Mouse (Mus musculus): ENCODE results near the gene Neurl1b. TPM values are rescaled to one million over a fixed set of nuclear protein-coding genes. Genes with fewer than 3 reads are reported as not detected.
A peak's percentile ranks its signal among the peaks of the same experiment; 100 is the strongest.

Neurl1b gene
- polyA plus RNA-seq, 1 experiment from 2014 or later, result 2.3 TPM

DNA sequence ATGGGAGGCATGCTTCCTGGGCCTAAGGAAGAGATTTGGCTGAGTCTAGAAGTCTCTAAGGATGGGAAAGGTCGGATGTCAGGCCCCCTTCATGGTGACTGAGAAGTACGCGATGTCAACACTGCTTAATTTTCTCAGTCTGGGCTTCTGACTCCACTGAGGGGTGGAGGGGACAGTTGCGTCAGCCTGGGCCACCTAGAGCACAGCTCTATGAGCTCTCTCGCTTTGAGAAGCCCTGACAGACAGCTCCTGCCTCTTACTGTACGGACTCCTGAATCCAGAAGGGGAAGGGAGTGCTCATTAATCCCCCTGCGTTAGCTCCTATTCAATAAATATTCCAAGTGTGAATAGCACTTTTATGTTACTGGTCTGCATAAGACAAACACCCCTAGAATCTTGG, 43.4 kb downstream of the Neurl1b start:
- Histone ChIP-seq H3K9ac (no peak overlapping the region), H3K4me3 (no peak overlapping the region), H3K27ac (replicated peaks) (no peak overlapping the region), H3K4me1 (peaks cover 6% of the 10 kb centered on the region), H3K27me3 (replicated peaks) (peaks cover 11% of the 10 kb centered on the region; the same call in 1 of the 2 replicates), H3K9me3 (no peaks in the 10 kb centered on the region), H3K36me3 (no peaks in the 10 kb centered on the region), H3K4me2 (no peak overlapping the region)
- 59% methylated on average over 7 of the region's 7 CpGs for WGBS
- no peak for ATAC-seq (ENCODE audit: extremely low read depth, insufficient number of reproducible peaks, low FRiP score, low TSS enrichment)

DNA sequence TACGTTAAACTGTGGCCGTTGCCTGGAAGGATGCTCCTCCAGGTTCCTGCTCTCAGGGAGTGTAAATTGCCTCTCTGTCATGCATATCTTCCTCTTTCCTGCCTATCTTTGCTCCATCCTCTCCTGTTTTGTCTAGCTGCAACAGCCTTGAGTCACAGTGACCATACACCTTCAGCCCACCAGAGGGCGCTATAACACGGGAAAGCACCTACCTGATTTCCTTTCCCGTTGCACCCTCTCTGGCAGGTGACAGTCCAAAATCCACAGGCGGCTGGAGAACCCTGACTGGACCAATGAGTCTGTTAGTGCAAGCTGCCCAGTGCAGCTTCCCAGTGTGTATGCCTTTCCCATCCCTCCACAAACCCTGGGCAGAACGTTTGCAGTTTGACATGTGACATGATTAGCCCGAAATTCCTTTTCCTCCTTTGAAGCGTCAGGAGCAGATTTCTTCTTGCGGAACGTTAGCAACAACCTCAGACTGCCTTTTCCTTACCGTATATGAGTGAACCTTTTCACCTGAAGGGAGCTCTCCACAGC, 48.1 kb downstream of the Neurl1b start:
- WGBS, result 21% methylated on average over 12 of the region's 12 CpGs
- peak overlapping the region; percentile 42; the same call in 1 of the 2 replicates for H3K9ac ChIP-seq
- H3K36me3 ChIP-seq, result no peaks in the 10 kb centered on the region
- H3K4me1 ChIP-seq, result peaks cover 28% of the 10 kb centered on the region
- H3K4me2 ChIP-seq, result peak overlapping the region; percentile 32; the same call in 1 of the 2 replicates
- H3K27ac ChIP-seq (replicated peaks), result no peak overlapping the region
- no peaks in the 10 kb centered on the region for H3K9me3 ChIP-seq
- no peak overlapping the region for H3K4me3 ChIP-seq
- peaks cover 16% of the 10 kb centered on the region for H3K27me3 ChIP-seq (replicated peaks)
- no peak for ATAC-seq (ENCODE audit: extremely low read depth, insufficient number of reproducible peaks, low FRiP score, low TSS enrichment)

DNA sequence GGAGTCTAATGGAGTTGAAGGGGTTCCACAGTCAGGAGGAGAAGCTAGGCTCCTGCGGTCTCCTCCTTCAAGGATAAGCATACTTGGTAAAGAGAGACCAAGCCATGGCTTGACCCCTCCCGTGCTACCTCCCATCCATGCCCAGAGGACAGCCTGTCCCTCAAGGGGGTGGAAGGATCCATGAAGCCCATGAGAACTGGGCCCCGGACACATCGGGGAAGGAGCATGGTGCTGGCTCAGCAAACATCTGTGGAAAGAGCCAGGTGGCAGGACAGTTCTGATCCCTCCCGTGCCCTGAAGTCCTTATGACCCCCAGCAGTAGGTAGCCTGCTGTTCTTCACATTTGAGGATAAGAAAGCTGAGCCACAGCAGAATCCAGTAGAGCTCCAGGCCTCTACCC, 48.8 kb downstream of the Neurl1b start:
- 89% methylated on average over 5 of the region's 5 CpGs for WGBS

GRCm38 (mm10) chr17:26463984-26464383, 49.4 kb downstream of the Neurl1b start:
- no peak for ATAC-seq (ENCODE audit: extremely low read depth, insufficient number of reproducible peaks, low FRiP score, low TSS enrichment)
- H3K4me2 ChIP-seq, result no peak overlapping the region
- peaks cover 28% of the 10 kb centered on the region for H3K4me1 ChIP-seq
- no peak overlapping the region for H3K4me3 ChIP-seq
- 0 out of 2 replicates have a peak overlapping the region, but pooled peaks have one; percentile 59 for H3K27ac ChIP-seq (replicated peaks)
- WGBS, result 27% methylated on average over 4 of the region's 4 CpGs
- peak overlapping the region; percentile 11; the same call in 1 of the 2 replicates for H3K9ac ChIP-seq
- H3K9me3 ChIP-seq, result no peaks in the 10 kb centered on the region
- H3K27me3 ChIP-seq (replicated peaks), result peaks cover 16% of the 10 kb centered on the region
- no peaks in the 10 kb centered on the region for H3K36me3 ChIP-seq

More for the DNA sequence above, 48.8 kb downstream of the Neurl1b start:
- H3K4me1 ChIP-seq, result peaks cover 28% of the 10 kb centered on the region
- no peaks in the 10 kb centered on the region for H3K9me3 ChIP-seq
- peaks cover 16% of the 10 kb centered on the region for H3K27me3 ChIP-seq (replicated peaks)
- no peak overlapping the region for H3K27ac ChIP-seq (replicated peaks)
- H3K4me2 ChIP-seq, result no peak overlapping the region
- H3K36me3 ChIP-seq, result no peaks in the 10 kb centered on the region
- ATAC-seq (ENCODE audit: extremely low read depth, insufficient number of reproducible peaks, low FRiP score, low TSS enrichment), result no peak
- no peak overlapping the region for H3K4me3 ChIP-seq
- no peak overlapping the region for H3K9ac ChIP-seq

DNA sequence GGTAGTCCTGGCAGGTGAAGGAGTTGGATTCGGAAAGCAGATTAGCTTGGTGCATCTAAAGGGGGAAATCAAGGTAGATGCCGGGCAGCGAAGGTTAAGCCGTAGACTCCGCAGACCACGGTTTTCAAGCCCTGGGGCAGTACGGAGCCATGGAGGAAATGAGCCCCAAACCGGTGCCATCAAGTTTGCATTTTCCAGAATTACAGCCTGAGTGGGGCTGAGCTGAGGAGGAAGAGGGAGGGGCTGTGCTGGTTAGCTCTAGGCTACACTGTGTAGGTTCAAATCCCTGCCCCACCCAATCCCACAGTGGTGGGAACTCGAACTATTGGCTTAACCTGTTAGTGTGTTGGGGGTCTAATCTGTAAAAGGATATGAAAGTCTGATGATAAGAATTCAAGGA, 49.9 kb downstream of the Neurl1b start:
- H3K9ac ChIP-seq, result 0 out of 2 replicates have a peak overlapping the region, but pooled peaks have one; percentile 11
- H3K27ac ChIP-seq (replicated peaks), result peak overlapping the region; percentile 59
- no peak overlapping the region for H3K4me2 ChIP-seq
- H3K27me3 ChIP-seq (replicated peaks), result peaks cover 13% of the 10 kb centered on the region
- WGBS, result 78% methylated on average over 9 of the region's 9 CpGs
- H3K9me3 ChIP-seq, result no peaks in the 10 kb centered on the region
- H3K4me3 ChIP-seq, result no peak overlapping the region
- H3K4me1 ChIP-seq, result peaks cover 28% of the 10 kb centered on the region
- H3K36me3 ChIP-seq, result no peaks in the 10 kb centered on the region
- no peak for ATAC-seq (ENCODE audit: extremely low read depth, insufficient number of reproducible peaks, low FRiP score, low TSS enrichment)

- H3K9ac ChIP-seq, result 0 out of 2 replicates have a peak overlapping the region, but pooled peaks have one; percentile 5
- no peaks in the 10 kb centered on the region for H3K36me3 ChIP-seq
- no peaks in the 10 kb centered on the region for H3K9me3 ChIP-seq
- ATAC-seq (ENCODE audit: extremely low read depth, insufficient number of reproducible peaks, low FRiP score, low TSS enrichment), result 0 out of 2 replicates have a peak, but pooled peaks have one; percentile 19
- peaks cover 9% of the 10 kb centered on the region for H3K27me3 ChIP-seq (replicated peaks)
- peaks cover 28% of the 10 kb centered on the region for H3K4me1 ChIP-seq
- peak overlapping the region; percentile 59 for H3K27ac ChIP-seq (replicated peaks)
- H3K4me2 ChIP-seq, result no peak overlapping the region
- H3K4me3 ChIP-seq, result no peak overlapping the region
- 61% methylated on average over 7 of the region's 7 CpGs for WGBS
Observed at GRCm38 (mm10) chr17:26464972-26465371, 50.3 kb downstream of the Neurl1b start.

- Histone ChIP-seq H3K9ac (peak overlapping the region; percentile 71), H3K27me3 (replicated peaks) (peaks cover 5% of the 10 kb centered on the region), H3K4me2 (peak overlapping the region; percentile 45), H3K4me1 (peaks cover 28% of the 10 kb centered on the region), H3K27ac (replicated peaks) (peak overlapping the region; percentile 48; the same call in 1 of the 2 replicates), H3K4me3 (no peak overlapping the region), H3K9me3 (no peaks in the 10 kb centered on the region), H3K36me3 (no peaks in the 10 kb centered on the region)
- WGBS, result 15% methylated on average over 4 of the region's 4 CpGs
- no peak for ATAC-seq (ENCODE audit: extremely low read depth, insufficient number of reproducible peaks, low FRiP score, low TSS enrichment)
Observed at GRCm38 (mm10) chr17:26466741-26467150, 52.1 kb downstream of the Neurl1b start.

GRCm38 (mm10) chr17:26467619-26468018, 53.0 kb downstream of the Neurl1b start:
- ATAC-seq (ENCODE audit: extremely low read depth, insufficient number of reproducible peaks, low FRiP score, low TSS enrichment), result no peak
- peaks cover 27% of the 10 kb centered on the region for H3K4me1 ChIP-seq
- no peak overlapping the region for H3K4me3 ChIP-seq
- peaks cover 5% of the 10 kb centered on the region for H3K27me3 ChIP-seq (replicated peaks)
- no peak overlapping the region for H3K4me2 ChIP-seq
- no peak overlapping the region for H3K9ac ChIP-seq
- 73% methylated on average over 4 of the region's 4 CpGs for WGBS
- H3K27ac ChIP-seq (replicated peaks), result no peak overlapping the region
- no peaks in the 10 kb centered on the region for H3K9me3 ChIP-seq
- no peaks in the 10 kb centered on the region for H3K36me3 ChIP-seq

- Histone ChIP-seq H3K9ac (no peak overlapping the region), H3K36me3 (no peaks in the 10 kb centered on the region), H3K4me3 (no peak overlapping the region), H3K27ac (replicated peaks) (no peak overlapping the region), H3K4me1 (peaks cover 20% of the 10 kb centered on the region), H3K4me2 (no peak overlapping the region), H3K9me3 (no peaks in the 10 kb centered on the region), H3K27me3 (replicated peaks) (peaks cover 5% of the 10 kb centered on the region)
- ATAC-seq (ENCODE audit: extremely low read depth, insufficient number of reproducible peaks, low FRiP score, low TSS enrichment), result no peak
- 76% methylated on average over 13 of the region's 13 CpGs for WGBS
Observed at GRCm38 (mm10) chr17:26468102-26468894, 53.7 kb downstream of the Neurl1b start.

DNA sequence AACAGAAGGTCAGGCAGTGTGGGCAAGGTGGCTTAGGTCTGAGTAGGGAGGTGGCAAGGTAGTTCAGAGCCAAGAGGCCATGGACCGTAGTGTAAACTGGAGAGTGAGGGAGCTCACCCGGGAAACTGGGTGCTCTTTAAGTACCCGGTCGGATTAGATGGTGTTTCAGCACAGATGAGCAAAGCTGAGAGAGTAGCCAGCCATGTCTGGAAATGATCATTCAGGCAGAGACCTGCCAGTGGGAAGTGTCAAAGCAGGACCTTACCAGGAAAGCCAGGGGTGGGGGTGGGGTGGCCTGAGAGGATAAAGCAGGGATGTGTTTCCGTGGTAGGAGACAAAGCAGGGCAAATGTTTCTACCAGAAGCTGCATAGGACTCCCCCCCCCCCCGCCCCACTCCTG, 62.2 kb downstream of the Neurl1b start:
- Histone ChIP-seq H3K9ac (no peak overlapping the region), H3K36me3 (no peaks in the 10 kb centered on the region), H3K9me3 (no peaks in the 10 kb centered on the region), H3K4me3 (no peak overlapping the region), H3K27me3 (replicated peaks) (no peaks in the 10 kb centered on the region), H3K4me2 (no peak overlapping the region), H3K4me1 (peaks cover 33% of the 10 kb centered on the region), H3K27ac (replicated peaks) (0 out of 2 replicates have a peak overlapping the region, but pooled peaks have one; percentile 3)
- 45% methylated on average over 6 of the region's 6 CpGs for WGBS
- no peak for ATAC-seq (ENCODE audit: extremely low read depth, insufficient number of reproducible peaks, low FRiP score, low TSS enrichment)

GRCm38 (mm10) chr17:26478672-26479071, 64.0 kb downstream of the Neurl1b start:
- peak overlapping the region; percentile 26; the same call in 1 of the 2 replicates for H3K27ac ChIP-seq (replicated peaks)
- no peaks in the 10 kb centered on the region for H3K36me3 ChIP-seq
- no peak overlapping the region for H3K4me3 ChIP-seq
- 48% methylated on average over 4 of the region's 4 CpGs for WGBS
- no peak for ATAC-seq (ENCODE audit: extremely low read depth, insufficient number of reproducible peaks, low FRiP score, low TSS enrichment)
- peak overlapping the region; percentile 4 for H3K9ac ChIP-seq
- no peak overlapping the region for H3K4me2 ChIP-seq
- no peaks in the 10 kb centered on the region for H3K27me3 ChIP-seq (replicated peaks)
- no peaks in the 10 kb centered on the region for H3K9me3 ChIP-seq
- H3K4me1 ChIP-seq, result peaks cover 33% of the 10 kb centered on the region

Data from heart, embryonic 13.5 days (tissue).